Mouse (Mus musculus): ENCODE measurements at regions not wholly inside any gene's neighbourhood (a gene's known extent, or its start where the extent isn't known, plus 50 kb on each side); places are given as distances from the start of the nearest gene placed in this dataset.

GRCm38 (mm10) chr1:128518514-128518913, 73.6 kb downstream of the Cxcr4 start:
- TF ChIP-seq GATA1 (IDR thresholded peaks at IDR 0.05; ENCODE audit: borderline replicate concordance, low read length) (no peak), FLI1 (IDR thresholded peaks at IDR 0.05; ENCODE audit: low read length) (no peak)

Measured in megakaryocyte, embryonic 14.5 days (primary cell).